Mouse (Mus musculus) olfactory bulb, adult 2 months (tissue): ENCODE results near the gene Tprn.

Experiments used
- CTCF ChIP-seq: fragments of 200-500 bp; IDR thresholded peaks from 2 replicates; pipeline ENCODE4 v1.5.1; 2012; ENCODE audit warnings: low read depth, mild to moderate bottlenecking, low read length, moderate library complexity; ENCODE audit not compliant: insufficient read depth
- POLR2A ChIP-seq: fragments of 200-500 bp; IDR thresholded peaks from 2 replicates; pipeline ENCODE4 v1.6.1; 2012; ENCODE audit warnings: mild to moderate bottlenecking, low read depth, low read length, moderate library complexity; ENCODE audit not compliant: insufficient read depth

DNA sequence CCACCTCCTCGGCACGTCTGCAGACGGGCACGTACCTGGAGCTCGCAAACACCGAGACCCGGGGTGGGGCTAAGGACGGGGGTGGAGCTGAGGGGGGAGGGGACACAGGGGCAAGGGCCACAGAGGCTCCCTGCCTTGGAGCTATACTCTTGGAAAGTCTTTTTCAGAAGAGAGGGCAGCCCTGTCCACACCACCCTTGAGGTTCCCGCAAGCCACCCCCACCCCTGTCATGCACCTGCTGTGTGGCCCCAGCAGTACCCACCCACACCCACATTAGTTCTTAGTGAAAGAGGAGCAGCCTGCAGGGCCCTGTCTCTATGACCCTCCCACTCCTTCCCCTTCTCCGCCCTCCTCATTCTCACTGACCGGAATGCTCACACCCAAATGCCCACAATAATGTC lies 49.1 kb downstream of the Tprn start:
- TF ChIP-seq POLR2A (no peak), CTCF (no peak)
